Mouse (Mus musculus) bone marrow, adult 2 months (tissue): Measurements from ENCODE around the gene Guk1.

Source experiments
- CTCF ChIP-seq: fragments of 200-500 bp; IDR thresholded peaks from 2 replicates; pipeline ENCODE4 v1.5.1; 2011; ENCODE audit warnings: low read length, control low read depth; ENCODE audit not compliant: control insufficient read depth, insufficient read depth
- POLR2A ChIP-seq: fragments of 200-500 bp; IDR thresholded peaks from 2 replicates; pipeline ENCODE4 v1.6.1; 2011; ENCODE audit warnings: low read depth, mild to moderate bottlenecking, control low read depth, low read length, borderline replicate concordance; ENCODE audit not compliant: control insufficient read depth

DNA sequence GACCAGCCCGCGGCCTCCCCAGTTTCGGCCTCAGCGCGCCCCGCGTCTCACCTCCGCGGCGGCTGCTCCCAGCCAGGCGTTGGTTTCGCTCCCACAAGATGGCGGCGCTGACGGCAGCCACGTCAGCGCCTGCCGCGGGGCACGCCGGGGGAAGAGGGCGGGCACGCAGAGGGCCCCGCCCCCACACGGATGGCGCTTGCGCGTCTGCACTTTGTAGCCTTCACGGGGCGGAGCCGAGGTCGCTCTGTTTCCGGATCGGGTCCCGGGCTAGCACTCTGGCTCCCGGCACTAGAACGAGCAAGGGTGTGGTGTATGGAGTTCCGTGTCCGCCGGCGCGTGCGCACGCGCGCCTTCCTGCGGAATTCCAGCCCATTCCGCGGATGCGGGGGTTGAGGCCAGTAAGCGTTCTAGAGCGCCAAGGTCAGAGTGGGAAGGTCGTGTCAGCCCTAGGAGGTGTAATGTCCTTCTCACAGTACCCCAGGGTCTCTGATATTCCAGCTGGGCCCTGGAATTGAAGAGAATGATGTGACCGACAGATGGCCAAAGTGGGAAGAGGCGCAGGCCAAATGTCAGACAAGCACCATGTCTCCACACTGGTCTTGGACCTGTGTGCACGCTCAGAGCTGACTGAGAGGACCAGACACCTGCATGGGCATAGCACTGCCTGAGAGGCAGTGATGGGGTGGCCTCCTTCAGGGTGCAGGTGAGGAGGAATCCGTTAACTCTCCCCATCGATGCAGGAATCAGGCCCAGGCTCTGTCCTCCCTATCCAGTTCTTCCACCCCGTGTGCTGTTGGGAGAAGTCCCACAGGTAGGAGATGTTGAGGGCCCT, 36.3 kb upstream of the Guk1 start, which contains the start of gene Arf1:
- no peak for TF ChIP-seq CTCF
- TF ChIP-seq POLR2A = peak; percentile 86
